Mouse (Mus musculus) cerebellum, adult 11 months (tissue): ENCODE measurements at regions not wholly inside any gene's neighbourhood (a gene's known extent, or its start where the extent isn't known, plus 50 kb on each side); places are given as distances from the start of the nearest gene placed in this dataset.
A peak's percentile ranks its signal among the peaks of the same experiment; 100 is the strongest.
"Not testable (repeated sequence)": the region's sequence is repeated elsewhere in the genome, so short reads cannot be mapped to it uniquely, and the experiment has no call there.

ENCODE experiments used
- DNase-seq: peaks from one replicate; pipeline ENCODE4 v3.0.0; 2022

DNA sequence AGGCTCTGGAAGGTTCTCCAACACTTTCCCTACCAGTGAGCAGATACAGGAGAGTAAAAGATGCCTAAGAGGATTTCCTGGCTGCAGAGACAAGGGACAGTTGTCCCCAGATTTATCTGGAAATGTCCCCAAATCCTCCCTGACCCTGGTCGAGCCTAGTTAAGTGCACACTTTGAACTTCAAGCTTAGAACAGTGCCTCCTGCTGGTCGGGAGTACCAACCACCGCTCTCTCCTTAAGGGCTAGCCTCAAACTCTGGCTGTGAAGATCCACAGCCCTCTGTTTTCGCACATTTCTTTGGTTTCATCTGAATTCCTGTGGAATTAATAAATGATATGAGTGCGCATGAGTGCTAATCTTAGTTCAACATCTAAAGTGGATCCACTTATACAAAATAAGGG, 146.1 kb upstream of the Sfswap start:
- no peak for DNase-seq

DNA sequence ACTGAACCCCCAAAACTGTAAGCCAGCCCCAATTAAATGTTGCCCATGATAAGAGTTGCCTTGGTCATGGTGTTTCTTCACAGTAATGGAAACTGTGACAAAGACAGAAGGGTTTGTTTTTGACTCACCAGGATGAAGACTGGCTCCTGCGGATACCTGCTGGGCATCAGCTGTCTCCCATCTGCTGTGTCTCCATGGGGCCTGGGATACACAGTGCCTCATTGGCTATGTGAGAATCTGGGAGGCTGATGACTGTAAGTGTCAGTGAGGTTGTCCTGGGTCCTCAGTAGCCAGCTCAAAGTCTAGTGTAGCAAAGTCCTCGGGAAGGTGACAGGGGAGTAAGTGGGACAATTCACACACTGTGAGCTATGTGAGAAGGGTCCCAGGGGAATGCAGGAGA, 139.5 kb upstream of the Sfswap start:
- peak; percentile 87 for DNase-seq

DNA sequence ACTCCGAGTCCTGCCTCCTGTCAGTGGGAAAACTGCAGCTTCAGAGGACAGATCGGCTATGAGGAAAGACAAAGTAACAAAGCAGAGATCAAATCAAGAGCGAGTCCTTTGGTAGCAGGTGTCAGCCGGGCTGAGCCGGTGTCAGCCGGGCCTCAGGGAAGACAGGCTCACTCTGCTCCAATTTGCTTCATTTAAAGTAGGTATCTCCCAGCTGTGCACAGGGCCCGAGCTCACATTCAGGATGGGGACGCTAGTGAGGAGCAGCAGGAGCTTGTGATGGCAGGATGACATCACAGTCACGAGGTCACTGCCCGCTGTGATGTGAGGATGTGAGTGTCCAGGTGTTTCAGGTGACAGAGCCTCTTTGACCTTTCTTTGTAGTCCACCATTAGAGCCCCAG, 137.8 kb upstream of the Sfswap start:
- no peak for DNase-seq

DNA sequence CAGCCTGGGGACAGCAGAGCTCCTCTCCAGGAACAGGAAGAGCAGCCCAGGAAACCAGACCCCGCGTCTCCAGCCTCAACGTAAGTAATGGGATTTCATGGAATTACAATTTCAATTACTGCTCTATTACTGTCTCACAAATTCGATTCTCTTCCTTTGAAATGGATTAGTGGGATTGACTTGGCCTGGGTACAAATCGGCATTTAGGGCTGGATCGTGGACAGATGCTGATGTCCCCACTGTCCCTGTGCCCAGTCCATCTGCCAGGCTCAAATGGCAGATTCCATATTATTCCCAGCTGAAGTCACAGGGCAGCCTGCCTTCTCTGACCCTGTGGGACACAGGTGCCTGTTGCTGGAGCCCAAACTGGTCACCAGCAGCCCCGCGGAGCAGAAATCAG, 136.0 kb upstream of the Sfswap start:
- no peak for DNase-seq

DNA sequence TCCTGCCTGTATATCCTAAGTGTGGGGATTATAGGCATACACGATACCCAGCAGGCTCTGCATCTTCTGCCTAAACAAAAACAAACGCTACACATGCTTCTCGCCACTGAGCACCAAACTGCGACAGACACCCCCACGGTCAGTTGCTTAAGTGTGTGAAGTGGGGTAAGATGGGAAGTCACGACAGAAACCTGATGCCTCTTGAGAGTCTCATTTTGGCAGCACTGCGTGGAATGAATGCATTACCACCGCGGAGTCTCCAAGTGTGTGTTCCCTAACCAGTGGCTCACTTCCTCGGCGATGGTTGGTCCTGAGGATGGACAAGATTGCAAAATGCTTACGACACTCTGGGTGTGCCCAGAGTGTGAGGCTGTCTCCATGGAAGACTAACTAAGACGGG, 133.8 kb upstream of the Sfswap start:
- DNase-seq = no peak

DNA sequence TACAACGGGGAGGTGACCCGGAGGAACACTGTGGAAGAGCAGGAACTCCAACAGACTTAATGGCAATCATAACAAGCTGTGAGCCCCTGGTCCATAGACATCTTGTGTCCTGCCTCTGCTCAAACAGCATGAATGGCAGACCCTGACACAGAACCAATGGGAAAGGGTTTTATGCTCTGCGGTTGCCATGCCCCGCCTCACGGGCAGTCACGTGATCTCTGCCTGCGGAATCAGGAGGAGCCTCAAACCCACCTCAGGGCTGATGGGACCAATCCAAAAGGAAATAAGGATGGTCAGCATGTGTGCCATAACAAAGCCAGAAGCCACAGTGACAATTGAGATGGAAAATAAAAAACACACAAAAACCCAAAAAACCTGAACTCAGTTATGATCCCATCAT, 120.2 kb upstream of the Sfswap start:
- no peak for DNase-seq

DNA sequence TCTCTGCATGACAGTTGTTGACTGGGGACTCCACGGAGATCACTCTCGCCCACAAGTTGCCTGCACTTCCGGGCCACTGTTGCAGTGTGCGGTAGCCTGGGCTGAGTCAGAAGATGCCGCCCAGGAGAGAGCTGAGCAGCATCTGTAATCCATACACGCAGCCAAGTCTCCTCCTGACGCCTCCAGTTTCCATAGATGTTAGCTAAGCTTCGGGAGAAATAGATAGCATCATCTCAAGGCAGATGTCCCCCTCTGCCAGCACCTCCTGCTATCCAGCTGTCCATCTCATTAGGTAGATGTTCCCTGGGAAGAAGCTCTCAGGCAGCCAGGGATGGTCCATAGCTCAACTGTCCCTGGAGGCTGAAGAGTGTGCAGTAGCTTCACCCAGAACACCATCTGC, 116.0 kb upstream of the Sfswap start:
- DNase-seq = no peak

DNA sequence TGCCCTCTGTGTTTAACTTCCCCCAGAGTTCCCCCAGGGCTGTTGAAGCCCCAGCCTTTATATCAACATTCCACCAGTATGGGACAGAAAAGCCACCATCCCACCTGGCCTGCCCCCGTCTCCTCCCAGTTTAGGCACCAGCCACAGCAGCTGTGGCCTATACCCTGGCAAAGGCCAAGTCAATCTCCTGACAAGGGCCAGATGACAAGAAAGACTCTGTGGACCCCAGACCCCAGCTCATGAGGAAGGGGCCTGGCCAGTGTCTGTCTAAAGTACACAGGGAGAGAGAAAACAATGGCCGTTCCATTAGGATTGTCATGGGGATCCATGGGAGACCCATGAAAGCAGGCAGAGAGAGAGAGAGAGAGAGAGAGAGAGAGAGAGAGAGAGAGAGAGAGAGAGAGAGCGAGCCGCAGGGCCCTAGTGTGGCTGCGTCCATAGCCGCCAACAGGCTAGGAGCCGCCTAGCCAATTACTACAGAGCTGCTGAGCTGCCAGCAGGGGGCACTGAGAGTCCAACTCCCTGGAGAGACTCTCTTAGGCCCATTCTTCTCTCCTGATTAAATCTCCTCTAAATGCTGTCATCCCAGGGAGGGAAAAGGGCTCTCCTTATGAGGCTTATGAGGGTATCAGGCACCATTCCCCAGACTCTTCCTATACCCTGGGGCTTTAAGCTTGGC, 114.9 kb upstream of the Sfswap start:
- not testable (repeated sequence) for DNase-seq

DNA sequence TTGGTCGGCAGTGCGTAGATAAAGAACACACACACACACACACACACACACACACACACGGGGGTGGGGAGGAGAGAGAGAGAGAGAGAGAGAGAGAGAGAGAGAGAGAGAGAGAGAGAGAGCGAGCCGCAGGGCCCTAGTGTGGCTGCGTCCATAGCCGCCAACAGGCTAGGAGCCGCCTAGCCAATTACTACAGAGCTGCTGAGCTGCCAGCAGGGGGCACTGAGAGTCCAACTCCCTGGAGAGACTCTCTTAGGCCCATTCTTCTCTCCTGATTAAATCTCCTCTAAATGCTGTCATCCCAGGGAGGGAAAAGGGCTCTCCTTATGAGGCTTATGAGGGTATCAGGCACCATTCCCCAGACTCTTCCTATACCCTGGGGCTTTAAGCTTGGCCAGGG, 114.3 kb upstream of the Sfswap start:
- DNase-seq = not testable (repeated sequence)

DNA sequence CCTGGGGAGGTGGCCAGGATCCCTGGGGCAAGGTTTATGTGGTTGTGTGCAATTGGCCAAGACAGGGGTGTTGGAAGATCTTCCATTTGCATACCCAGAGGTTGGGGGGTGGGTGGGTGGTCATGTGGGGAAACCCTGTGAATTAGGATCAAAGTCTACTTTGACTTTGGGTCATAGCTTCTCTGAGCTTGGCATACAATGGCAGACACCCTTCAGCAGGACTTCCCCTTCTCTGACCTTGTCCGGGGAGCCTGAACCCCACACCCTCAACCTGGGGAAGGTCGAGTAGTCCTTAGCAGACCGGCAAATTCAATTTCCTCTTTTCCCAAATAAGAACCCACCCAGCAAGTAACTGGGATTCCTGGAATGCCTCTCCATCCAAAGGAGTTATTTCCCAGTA, 113.7 kb upstream of the Sfswap start:
- no peak for DNase-seq

DNA sequence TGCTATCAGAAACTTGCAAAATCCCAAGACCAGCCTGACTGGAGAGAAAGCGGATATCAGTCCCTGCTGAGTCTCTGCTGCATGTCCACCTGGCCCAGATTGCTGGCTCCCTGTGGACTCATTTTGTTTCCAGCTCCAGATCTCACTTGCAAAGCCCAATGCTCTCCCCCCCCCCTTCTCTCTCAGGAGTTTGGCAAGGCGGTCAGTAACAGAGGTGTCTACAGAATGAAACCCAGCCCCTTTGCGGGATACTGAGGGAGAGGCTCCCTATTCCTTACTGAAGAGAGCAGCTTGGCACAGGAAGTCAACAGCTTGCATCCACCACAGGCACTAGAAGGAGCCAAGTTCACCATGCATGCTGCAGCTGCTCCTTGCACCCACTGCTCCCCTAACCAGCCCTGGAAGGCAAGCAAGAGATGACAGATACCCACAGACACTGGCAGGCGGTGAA, 110.1 kb upstream of the Sfswap start:
- peak; percentile 82 for DNase-seq

DNA sequence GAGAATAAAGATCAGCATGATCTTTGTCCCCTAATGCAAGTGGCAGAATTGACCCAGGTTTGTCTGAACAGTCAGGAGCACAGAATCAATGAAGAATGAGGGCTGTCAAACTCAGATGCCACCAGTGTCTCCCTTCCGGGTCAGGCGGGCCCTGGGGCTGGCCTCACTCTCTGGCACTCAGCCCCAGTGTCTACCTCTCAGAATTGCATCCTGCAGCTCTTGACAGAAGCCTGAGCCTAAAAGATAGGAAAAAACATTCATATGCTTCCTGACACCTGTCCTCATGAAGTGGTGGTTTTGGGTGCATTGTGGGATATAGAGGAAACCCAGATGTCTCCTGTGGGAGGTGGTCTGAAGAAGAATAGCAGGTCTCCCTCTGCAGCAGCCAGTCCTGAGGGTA, 107.9 kb upstream of the Sfswap start:
- no peak for DNase-seq

DNA sequence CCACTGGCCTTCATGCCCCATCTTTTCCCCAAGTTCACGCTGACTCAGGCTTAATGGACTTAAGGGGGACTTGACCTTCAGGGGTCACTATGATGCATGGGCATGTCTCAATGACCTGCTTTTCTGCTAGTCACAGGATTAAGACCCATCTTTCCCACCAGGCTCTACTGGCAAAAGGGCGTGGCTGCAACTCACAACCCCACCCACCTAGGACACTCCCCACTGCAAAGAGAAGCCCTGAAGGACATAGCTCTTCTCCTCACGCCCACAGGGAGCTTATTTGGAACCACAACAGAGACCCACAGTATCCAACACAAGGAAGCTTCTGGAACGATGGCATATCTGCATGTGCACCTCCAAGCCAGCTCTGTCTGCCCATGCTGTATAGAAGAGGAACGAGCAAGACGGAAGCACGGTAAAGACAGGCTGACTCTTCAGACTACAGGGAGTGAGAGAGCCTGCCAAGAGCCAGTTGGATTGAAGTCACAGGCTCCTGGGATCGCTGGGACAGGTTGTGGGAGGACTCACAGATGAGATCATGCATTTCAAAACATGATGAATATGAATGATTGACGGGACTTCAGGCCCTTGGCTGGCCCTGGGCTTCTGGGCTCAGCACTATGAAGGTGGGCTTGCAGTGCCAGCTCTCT, 107.3 kb upstream of the Sfswap start:
- DNase-seq = peak; percentile 67

DNA sequence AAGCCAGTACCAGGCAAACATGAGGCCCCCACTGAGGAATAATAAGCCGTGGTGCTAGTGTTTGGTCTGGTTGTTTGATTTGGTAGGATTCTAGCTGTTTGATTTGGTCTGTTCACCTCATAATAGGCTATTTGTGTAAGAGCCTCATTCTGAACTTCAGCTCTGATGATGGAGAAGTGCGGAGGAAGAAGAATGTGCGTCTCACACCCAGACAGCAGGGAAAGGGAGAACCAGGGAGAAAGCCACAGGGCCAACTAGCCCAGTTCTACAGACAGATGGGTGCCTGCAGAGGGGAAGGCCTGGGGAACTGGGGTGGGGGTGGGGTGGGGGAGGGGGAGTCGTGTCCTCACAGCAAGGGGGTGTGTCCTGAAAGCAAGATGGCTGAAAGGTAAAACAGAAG, 106.6 kb upstream of the Sfswap start:
- DNase-seq = no peak

DNA sequence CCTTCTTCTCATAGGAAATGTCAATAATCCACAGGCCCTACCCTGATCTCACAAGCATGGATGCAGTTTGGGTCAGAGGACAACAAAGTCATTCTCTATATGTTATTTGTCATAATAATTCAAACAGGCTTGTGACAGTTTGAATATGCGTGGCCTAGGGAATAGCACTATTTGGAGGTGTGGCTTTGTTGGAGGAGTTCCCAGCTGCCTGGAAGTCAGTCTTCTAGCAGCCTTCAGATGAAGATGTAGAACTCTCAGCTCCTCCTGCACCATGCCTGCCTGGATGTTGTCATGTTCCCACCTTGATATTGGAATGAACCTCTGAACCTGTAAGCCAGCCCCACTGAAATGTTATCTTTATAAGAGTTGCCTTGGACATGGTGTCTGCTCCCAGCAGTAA, 103.7 kb upstream of the Sfswap start:
- DNase-seq = no peak

DNA sequence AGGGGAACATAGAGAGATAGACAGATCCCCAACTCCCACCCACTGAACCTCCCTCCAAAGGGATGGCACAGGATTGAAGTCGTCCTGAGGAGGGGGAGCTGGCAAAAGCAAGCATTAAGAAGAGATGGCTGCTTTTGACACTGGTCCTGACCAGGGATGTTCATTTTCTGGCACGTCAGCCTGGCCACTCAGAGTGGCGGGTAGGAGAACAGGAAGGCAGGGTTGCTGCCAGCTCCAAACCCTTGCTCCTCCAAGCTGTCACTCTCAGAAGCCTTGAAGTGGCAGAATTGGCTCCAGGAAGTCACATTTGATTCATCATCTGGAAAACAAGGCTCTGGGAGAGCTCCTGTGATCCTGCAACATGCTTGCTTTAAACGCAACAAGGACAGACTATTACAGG, 94.8 kb upstream of the Sfswap start:
- no peak for DNase-seq

DNA sequence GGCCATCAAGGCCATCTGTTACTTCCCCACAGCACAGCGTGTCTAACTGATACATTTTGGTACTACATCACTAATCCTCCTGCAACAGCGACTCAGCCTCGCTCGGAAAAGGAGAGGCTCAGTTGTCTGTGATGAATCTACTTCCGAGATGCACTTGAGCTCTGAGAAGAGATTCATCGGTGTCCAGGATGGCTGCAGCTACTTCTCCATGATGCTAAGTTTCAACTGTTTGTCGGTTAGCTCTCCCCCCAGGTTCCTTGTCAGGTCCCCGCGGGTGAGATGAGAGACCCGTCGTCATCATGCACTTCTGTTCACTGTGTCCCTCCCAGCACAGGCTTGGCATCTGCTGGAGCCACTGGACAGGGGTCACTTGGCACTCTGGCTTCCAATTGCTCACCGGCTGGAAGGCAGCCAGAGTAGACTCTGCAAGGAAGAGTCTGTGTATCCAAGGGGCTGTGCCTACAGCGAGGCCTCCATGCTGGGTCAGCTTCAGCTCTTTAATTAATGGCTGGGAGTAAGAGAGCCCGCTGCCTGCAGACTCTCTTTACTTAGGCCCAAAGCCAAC, 91.5 kb upstream of the Sfswap start:
- DNase-seq = peak; percentile 52

DNA sequence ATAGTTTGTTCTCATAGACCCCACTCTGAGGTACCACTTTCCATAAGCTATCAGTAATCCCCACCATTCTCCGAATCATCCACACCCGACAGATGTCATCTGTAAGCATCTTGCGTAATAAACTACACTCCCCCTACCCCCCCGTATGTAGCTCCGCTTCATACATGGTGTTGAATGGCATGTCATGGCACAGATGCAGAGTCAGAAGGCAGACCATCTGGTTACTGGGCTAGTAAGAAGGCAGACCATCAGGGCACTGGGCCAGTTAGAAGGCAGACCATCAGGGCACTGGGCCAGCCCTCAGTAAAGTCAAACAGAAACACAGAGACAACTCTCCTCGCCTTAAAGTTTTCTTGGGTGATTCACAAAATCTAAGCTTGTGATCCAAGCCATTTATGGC, 88.9 kb upstream of the Sfswap start:
- no peak for DNase-seq

DNA sequence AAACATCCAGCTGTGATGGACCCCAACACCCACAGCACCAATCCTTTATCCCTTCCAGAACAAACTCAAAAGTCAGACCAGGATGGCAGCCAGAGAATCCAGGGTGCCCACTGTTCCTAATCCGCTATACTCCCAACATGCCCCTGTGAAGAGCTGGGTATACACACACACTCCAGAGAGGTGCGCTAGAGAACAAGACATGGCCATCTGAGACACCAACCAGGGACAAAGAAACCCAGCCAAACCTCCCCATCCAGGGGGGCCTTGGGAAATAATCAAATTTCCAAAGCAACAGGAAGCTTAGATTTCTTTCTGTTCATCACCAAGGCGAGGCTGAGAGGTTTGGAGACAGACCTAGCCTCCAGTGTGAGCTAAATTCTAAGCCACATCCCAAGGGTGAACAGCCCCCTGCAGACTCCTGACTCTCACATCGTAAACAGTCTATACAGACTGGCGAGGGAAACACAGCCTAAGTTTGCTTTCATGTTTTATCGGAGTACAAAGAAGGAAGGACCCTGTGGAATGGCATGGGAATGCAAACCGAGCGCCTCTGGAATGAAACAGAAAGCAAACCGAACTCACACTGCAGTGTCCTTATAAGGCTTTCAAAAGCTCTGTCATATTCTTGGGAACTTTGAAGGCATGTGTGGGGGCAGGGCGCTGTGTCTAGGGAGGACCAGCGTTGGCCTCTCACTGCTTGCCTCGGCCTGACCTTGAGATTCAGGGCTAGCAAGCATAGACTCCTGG, 85.9 kb upstream of the Sfswap start:
- no peak for DNase-seq

DNA sequence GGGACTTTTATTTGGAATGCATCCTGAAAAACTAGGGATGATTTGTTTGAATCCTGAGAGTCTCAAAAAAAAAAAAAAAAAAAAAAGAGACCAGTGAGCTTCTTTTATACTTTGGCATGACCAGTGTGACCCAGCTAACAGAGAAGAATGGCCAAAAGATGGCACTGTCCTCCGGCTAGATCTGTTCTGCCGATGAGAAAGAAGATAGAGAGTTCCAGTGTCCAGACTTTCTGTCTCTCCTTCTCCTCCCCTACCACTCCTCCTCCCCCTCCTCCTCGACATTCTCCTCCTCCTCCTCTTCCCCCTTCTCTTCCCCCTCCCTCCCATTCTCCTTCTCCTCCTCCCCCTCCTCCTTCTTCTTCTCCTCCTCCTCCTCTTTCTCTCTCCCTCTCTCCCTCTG, 84.6 kb upstream of the Sfswap start:
- peak; percentile 47 for DNase-seq

DNA sequence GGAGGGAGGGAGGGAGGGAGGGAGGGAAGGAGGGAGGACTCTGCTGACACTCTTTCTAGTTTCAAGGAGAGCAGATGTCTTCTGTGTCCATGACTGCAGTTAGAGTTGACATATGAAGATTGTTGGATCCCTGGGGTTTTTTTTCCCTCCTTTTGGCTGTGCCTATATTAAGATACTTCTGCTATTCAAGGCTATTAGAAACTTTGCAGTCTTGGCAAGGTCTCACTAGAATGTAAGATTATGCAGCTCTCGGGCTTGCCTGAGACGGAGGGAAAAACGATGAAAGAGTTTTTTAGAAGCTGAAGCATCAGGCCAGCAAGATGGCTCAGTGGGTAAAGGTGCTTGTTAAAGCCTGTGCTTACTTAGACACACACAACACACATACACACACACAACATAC, 83.5 kb upstream of the Sfswap start:
- DNase-seq = no peak

DNA sequence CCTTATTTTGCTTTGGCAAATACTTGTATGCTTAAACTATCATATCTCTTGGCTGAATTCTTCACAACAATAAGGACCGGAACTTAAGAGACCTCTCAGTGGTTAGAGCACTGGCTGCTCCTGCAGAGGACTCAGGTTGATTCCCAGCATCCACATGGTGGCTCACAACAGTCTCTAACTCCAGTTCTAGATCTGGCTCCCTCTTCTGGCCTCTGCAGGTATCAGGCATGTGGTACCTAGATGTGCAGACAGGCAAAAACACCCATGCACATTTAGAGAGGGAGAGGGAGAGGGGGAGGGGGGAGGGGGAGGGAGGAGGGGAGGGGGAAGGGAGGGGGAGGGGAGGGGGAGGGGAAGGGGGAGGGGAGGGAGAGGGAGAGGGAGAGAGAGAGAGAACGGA, 80.0 kb upstream of the Sfswap start:
- no peak for DNase-seq

DNA sequence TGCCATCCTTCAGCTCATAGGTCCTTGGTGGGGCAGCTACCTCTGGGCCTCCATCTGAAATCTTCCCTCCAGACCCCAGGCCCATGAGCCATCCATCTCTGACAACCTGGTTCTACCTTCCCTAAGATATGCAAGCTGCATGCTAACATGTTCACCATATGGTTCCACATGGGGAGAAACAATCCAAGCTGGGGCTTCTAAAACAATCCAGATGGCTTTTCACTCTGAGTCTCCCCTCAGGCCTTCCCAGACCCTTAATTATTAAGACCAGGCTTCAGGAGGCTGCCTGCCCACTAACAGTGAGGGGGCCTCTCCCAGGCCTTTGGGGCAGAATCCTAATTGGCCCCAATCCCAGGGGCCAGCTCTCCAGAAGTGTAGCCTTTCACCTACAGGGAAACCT, 71.1 kb upstream of the Sfswap start:
- no peak for DNase-seq

DNA sequence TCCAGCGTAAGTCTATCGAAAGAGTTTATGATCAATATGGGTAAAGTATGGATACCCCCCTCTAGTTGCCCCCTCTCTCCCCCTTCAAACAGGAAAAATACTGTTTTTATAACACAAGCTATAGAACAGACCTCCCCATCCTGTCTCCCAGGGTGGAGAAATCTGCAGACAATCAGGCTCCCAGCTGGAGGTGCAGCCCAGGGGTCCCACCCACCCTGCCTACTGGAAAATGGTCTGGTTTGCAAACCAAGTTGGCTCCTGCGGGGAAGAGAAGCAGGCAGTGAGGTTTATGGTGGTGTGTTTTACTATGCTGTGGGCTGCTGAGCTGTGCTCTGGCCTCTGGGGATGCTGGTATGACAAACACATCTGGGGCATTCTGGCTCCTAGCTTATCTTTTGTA, 70.7 kb upstream of the Sfswap start:
- DNase-seq = no peak
